Mouse (Mus musculus): ENCODE data around the gene Smok3c.
"Not testable (repeated sequence)": the region's sequence is repeated elsewhere in the genome, so short reads cannot be mapped to it uniquely, and the experiment has no call there.

The Smok3c gene

GRCm38 (mm10) chr5:138052894-138053293 lies at the start of gene Smok3c:
Gene Smok3c, plus strand, starts transcription at chr5:138053194.
- not testable (repeated sequence) for DNase-seq

GRCm38 (mm10) chr5:138009437-138009836 lies 43.6 kb upstream of the Smok3c start:
- no peak for DNase-seq

- no peak for DNase-seq
These were observed 40.6 kb upstream of the Smok3c start for GRCm38 (mm10) chr5:138012382-138012781.

GRCm38 (mm10) chr5:138016530-138016929 lies 36.5 kb upstream of the Smok3c start:
- DNase-seq = no peak

- no peak for DNase-seq
These were observed 36.0 kb upstream of the Smok3c start for GRCm38 (mm10) chr5:138016997-138017396.

- DNase-seq = not testable (repeated sequence)
These were observed 33.4 kb upstream of the Smok3c start for GRCm38 (mm10) chr5:138019577-138019976.

- not testable (repeated sequence) for DNase-seq
These were observed 32.0 kb upstream of the Smok3c start, which contains the start of the genes Smok3a and Smok3b for GRCm38 (mm10) chr5:138020961-138021479. Gene Smok3a, plus strand, starts transcription at chr5:138021261. Gene Smok3b, plus strand, starts transcription at chr5:138021429.

GRCm38 (mm10) chr5:138073803-138074202 lies 20.8 kb downstream of the Smok3c start:
- peak in 1 of 2 experiments; percentile 0 for DNase-seq

- peak; percentile 43 to 45 for DNase-seq
These were observed 22.7 kb downstream of the Smok3c start for GRCm38 (mm10) chr5:138075684-138076083.

GRCm38 (mm10) chr5:138076148-138076547 lies 23.2 kb downstream of the Smok3c start:
- DNase-seq = peak in 1 of 2 experiments; percentile 0

GRCm38 (mm10) chr5:138080456-138080855 lies 27.5 kb downstream of the Smok3c start:
- DNase-seq = peak in 1 of 2 experiments; percentile 2

GRCm38 (mm10) chr5:138081446-138081845 lies 28.5 kb downstream of the Smok3c start:
- DNase-seq = peak in 1 of 2 experiments; percentile 3

- DNase-seq = no peak
These were observed 30.4 kb downstream of the Smok3c start for GRCm38 (mm10) chr5:138083318-138083900.

GRCm38 (mm10) chr5:138083936-138084335 lies 30.9 kb downstream of the Smok3c start:
- no peak for DNase-seq

GRCm38 (mm10) chr5:138084507-138084906 lies 31.5 kb downstream of the Smok3c start:
- DNase-seq = no peak

- DNase-seq = peak; percentile 86 to 91
These were observed 32.0 kb downstream of the Smok3c start, which contains the start of gene Zkscan1 for GRCm38 (mm10) chr5:138084996-138085395. Gene Zkscan1, plus strand, starts transcription at chr5:138085084.

- DNase-seq = peak; percentile 29 to 44
These were observed 32.5 kb downstream of the Smok3c start for GRCm38 (mm10) chr5:138085421-138085911.

GRCm38 (mm10) chr5:138086842-138087241 lies 33.8 kb downstream of the Smok3c start:
- peak in 1 of 2 experiments; percentile 63 for DNase-seq

GRCm38 (mm10) chr5:138088366-138088765 lies 35.4 kb downstream of the Smok3c start:
- DNase-seq = peak; percentile 48 to 79

GRCm38 (mm10) chr5:138089108-138089551 lies 36.1 kb downstream of the Smok3c start:
- DNase-seq = peak; percentile 71 to 87

GRCm38 (mm10) chr5:138090271-138090670 lies 37.3 kb downstream of the Smok3c start:
- peak in 1 of 2 experiments; percentile 54 for DNase-seq

GRCm38 (mm10) chr5:138090737-138091136 lies 37.7 kb downstream of the Smok3c start:
- no peak for DNase-seq

- peak; percentile 38 to 61 for DNase-seq
These were observed 39.8 kb downstream of the Smok3c start for GRCm38 (mm10) chr5:138092771-138093170.

- DNase-seq = no peak
These were observed 41.5 kb downstream of the Smok3c start for GRCm38 (mm10) chr5:138094474-138094873.
